Mouse (Mus musculus): ENCODE results near the gene Tmem266.

- TF ChIP-seq POLR2A (IDR thresholded peaks at IDR 0.05; ENCODE audit: borderline replicate concordance, insufficient read depth, low read length) (no peak), CTCF (IDR thresholded peaks at IDR 0.05; ENCODE audit: borderline replicate concordance, insufficient read depth, low read depth, low read length) (no peak)
These were observed 2.6 kb upstream of the Tmem266 start for GRCm38 (mm10) chr9:55324085-55324484.

Data from cerebellum, adult 2 months (tissue).